Mouse (Mus musculus) fat pad, adult 2 months (tissue): ENCODE results near the gene Ly6g6c.

Experiments used
- DNase-seq: peaks from one replicate; pipeline ENCODE4 v3.0.0-alpha.2; 2011; ENCODE audit warnings: low read depth, low spot score; ENCODE audit errors: extremely low read depth

Ly6g6c gene

GRCm38 (mm10) chr17:35106522-35106921 lies 41.3 kb downstream of the Ly6g6c start:
- no peak for DNase-seq

GRCm38 (mm10) chr17:35108097-35108496 lies 42.9 kb downstream of the Ly6g6c start, which contains the start of gene Ly6g5c:
Ly6g5c (plus strand) TSS chr17:35108279.
- no peak for DNase-seq

- no peak for DNase-seq
Measured at GRCm38 (mm10) chr17:35111774-35112173, 46.6 kb downstream of the Ly6g6c start.

- no peak for DNase-seq
Measured at GRCm38 (mm10) chr17:35115046-35116019, 50.1 kb downstream of the Ly6g6c start, which contains the start of gene Ly6g5b. Ly6g5b (minus strand) TSS chr17:35115428.
